Mouse (Mus musculus): Measurements from ENCODE around the gene Ryr1.

DNA sequence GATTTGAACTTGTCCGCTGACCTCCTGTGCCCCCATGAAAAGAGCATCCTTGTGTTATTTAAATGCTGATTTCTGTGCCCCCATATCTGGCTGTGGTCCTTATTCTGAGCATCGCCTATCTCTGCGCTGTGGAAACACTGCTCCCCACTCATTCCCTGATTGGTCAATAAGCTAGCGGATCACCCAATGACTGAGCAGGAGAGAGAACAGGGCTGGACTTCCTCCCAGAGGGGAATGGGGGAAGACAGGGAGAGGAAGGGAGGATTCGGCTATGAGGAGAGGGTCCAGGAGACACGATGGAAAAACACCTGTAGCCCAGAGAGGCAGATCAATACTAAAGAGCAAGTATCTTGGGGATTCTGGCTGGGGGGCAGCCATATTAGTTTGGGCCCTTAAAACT lies 96.2 kb downstream of the Ryr1 start:
- TF ChIP-seq EP300 (IDR thresholded peaks at IDR 0.05) (no peak), CTCF (IDR thresholded peaks at IDR 0.05) (no peak)

Data from lung, postnatal 0 days (tissue).